Mouse (Mus musculus) left cerebral cortex, adult 18-20 months (tissue): ENCODE measurements at regions not wholly inside any gene's neighbourhood (a gene's known extent, or its start where the extent isn't known, plus 50 kb on each side); places are given as distances from the start of the nearest gene placed in this dataset.
"Not testable (repeated sequence)": the region's sequence is repeated elsewhere in the genome, so short reads cannot be mapped to it uniquely, and the experiment has no call there.

ENCODE experiments used
- DNase-seq, 2 experiments: peaks; one replicate each; pipeline ENCODE4 v3.0.0; 2021 to 2022; ENCODE audit warnings: low spot score in 2 of 2, mixed read lengths in 1 of 2

GRCm38 (mm10) chr17:17293932-17294534 is 80.1 kb upstream of the Riok2 start:
- DNase-seq: peak; percentile 77 to 89

GRCm38 (mm10) chr17:17295037-17295436 is 79.1 kb upstream of the Riok2 start:
- DNase-seq: not testable (repeated sequence)

DNA sequence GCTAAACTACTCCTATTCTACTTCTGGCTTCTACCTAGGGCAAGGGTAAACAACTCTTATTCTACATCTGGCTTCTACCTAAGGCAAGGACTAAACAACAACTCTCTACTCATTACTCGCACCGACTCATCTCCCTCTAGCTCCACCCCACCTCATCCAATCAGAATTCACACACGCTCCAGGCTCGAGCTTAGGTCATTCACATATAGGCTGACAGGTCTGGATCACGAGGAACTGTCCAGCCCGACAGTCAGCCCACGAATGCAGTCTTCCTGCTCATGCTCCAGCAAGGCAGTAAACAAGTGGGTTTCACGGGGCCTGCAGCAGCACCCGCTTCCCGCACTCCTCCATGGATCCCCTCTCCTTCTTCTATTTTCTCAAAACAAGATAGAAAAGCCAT is 70.6 kb upstream of the Riok2 start:
- not testable (repeated sequence) for DNase-seq
